21 mouse cellular contexts compared by ENCODE assay signal in genomic region chr6:72841986-72842502, GRCm38 (mm10). TPM values are rescaled to one million over a fixed set of nuclear protein-coding genes. Genes with fewer than 3 reads are reported as not detected.
DNase-seq lines count a peak whose midpoint lies in the region; ATAC-seq and TF ChIP-seq lines count a peak whose summit lies in the region.
"Had no signal": no experiment of that assay in that cellular context is flagged by ENCODE, and none has a peak within 500 bp of the region (broad histone marks: within the 10 kb centered on the region; RNA-seq: fewer than 3 reads in every experiment).

No protein-coding gene starts in this region.

- H3K27me3 ChIP-seq in heart, embryonic 10.5 days (ENCODE audit: insufficient read depth, poor library complexity, severe bottlenecking): no peaks in the 10 kb centered on the region
- no peaks in the 10 kb centered on the region for H3K27me3 ChIP-seq in heart, embryonic 11.5 days (ENCODE audit: control insufficient read depth, insufficient read depth, low read length)
- H3K27me3 ChIP-seq in E14TG2a.4 (ENCODE audit: insufficient read depth, low read length): no peaks in the 10 kb centered on the region
- H3K27me3 ChIP-seq in midbrain, embryonic 15.5 days (replicated peaks): no peaks in the 10 kb centered on the region
- H3K27me3 ChIP-seq: embryonic facial prominence, embryonic 12.5 days; forebrain, embryonic 15.5 days; heart, embryonic 13.5 days; hindbrain, embryonic 12.5 days; Patski had no signal

- ATAC-seq in heart, embryonic 11.5 days (replicated peaks; ENCODE audit: insufficient number of reproducible peaks, low FRiP score, low TSS enrichment): no peak
- no peak for ATAC-seq in midbrain, embryonic 15.5 days (replicated peaks)
- ATAC-seq: forebrain, embryonic 15.5 days; hindbrain, embryonic 16.5 days; Patski had no signal

- H3K9ac ChIP-seq in heart, embryonic 11.5 days (ENCODE audit: low read depth, low read length): no peak overlapping the region
- H3K9ac ChIP-seq in midbrain, embryonic 15.5 days: no peak overlapping the region
- H3K9ac ChIP-seq: embryonic facial prominence, embryonic 12.5 days; forebrain, embryonic 15.5 days; heart, embryonic 13.5 days; hindbrain, embryonic 12.5 days had no signal

- 88% methylated on average over 7 of the region's 7 CpGs for WGBS in heart, embryonic 10.5 days
- WGBS in heart, embryonic 11.5 days (ENCODE audit: insufficient replicate concordance): 84% methylated on average over 7 of the region's 7 CpGs
- WGBS in midbrain, embryonic 15.5 days: 93% methylated on average over 7 of the region's 7 CpGs

- no peak overlapping the region for H3K27ac ChIP-seq in heart, embryonic 10.5 days
- H3K27ac ChIP-seq in heart, embryonic 11.5 days (ENCODE audit: low read depth, low read length): no peak overlapping the region
- H3K27ac ChIP-seq in midbrain, embryonic 15.5 days: no peak overlapping the region
- H3K27ac ChIP-seq: embryonic facial prominence, embryonic 12.5 days; forebrain, embryonic 15.5 days; heart, adult 2 months; heart, embryonic 13.5 days; hindbrain, embryonic 12.5 days had no signal

- TF ChIP-seq CTCF in E14TG2a.4 (conservative IDR thresholded peaks at IDR 0.05; ENCODE audit: low read length): no peak

- DNase-seq in heart, embryonic 10.5 days (ENCODE audit: low spot score): peak; percentile 66
- peak; percentile 21 for DNase-seq in CD4-positive helper T cell, adult 2 months (ENCODE audit: low read depth, low spot score)
- peak; percentile 42 for DNase-seq in NIH3T3 (ENCODE audit: low read depth)
- no peak for DNase-seq in ovary, postnatal 36 days (ENCODE audit: low spot score)
- DNase-seq in retina, postnatal 1 day: no peak
- DNase-seq: cerebellum, adult 11 months; cerebellum, adult 8-10 months; cerebellum, postnatal 14 days; gastrocnemius, postnatal 14 days; heart, adult 2 months; heart, postnatal 36 days; kidney, adult 11 months had no signal

- H3K4me3 ChIP-seq in heart, embryonic 10.5 days: no peak overlapping the region
- no peak overlapping the region for H3K4me3 ChIP-seq in heart, embryonic 11.5 days (ENCODE audit: low read depth, low read length)
- H3K4me3 ChIP-seq in E14TG2a.4 (replicated peaks; ENCODE audit: low read length): peak overlapping the region; percentile 45; the same call in 1 of the 2 replicates
- no peak overlapping the region for H3K4me3 ChIP-seq in midbrain, embryonic 15.5 days
- H3K4me3 ChIP-seq: embryonic facial prominence, embryonic 12.5 days; forebrain, embryonic 15.5 days; heart, adult 2 months; heart, embryonic 13.5 days; hindbrain, embryonic 12.5 days had no signal

- H3K4me2 ChIP-seq in heart, embryonic 11.5 days: no peak overlapping the region
- no peak overlapping the region for H3K4me2 ChIP-seq in midbrain, embryonic 15.5 days
- H3K4me2 ChIP-seq: embryonic facial prominence, embryonic 12.5 days; forebrain, embryonic 15.5 days; heart, embryonic 13.5 days; hindbrain, embryonic 12.5 days had no signal

- peaks cover 69% of the 10 kb centered on the region for H3K36me3 ChIP-seq in heart, embryonic 10.5 days
- peaks cover 28% of the 10 kb centered on the region for H3K36me3 ChIP-seq in heart, embryonic 11.5 days (ENCODE audit: control insufficient read depth, insufficient read depth, low read length)
- H3K36me3 ChIP-seq in E14TG2a.4 (ENCODE audit: insufficient read depth, low read length): peaks cover 62% of the 10 kb centered on the region
- peaks cover 32% of the 10 kb centered on the region for H3K36me3 ChIP-seq in midbrain, embryonic 15.5 days (replicated peaks)

- H3K4me1 ChIP-seq in heart, embryonic 10.5 days: peaks cover 3% of the 10 kb centered on the region; the same call in 1 of the 2 replicates
- H3K4me1 ChIP-seq in heart, embryonic 11.5 days (ENCODE audit: control insufficient read depth, insufficient read depth, low read length): no peaks in the 10 kb centered on the region
- H3K4me1 ChIP-seq in E14TG2a.4 (replicated peaks; ENCODE audit: low read depth, low read length): peaks cover 72% of the 10 kb centered on the region
- H3K4me1 ChIP-seq in midbrain, embryonic 15.5 days: no peaks in the 10 kb centered on the region
- H3K4me1 ChIP-seq: embryonic facial prominence, embryonic 12.5 days; forebrain, embryonic 15.5 days; hindbrain, embryonic 12.5 days had no signal

- H3K9me3 ChIP-seq in heart, embryonic 10.5 days: no peaks in the 10 kb centered on the region
- no peaks in the 10 kb centered on the region for H3K9me3 ChIP-seq in heart, embryonic 11.5 days (replicated peaks; ENCODE audit: control insufficient read depth, low read length)
- no peaks in the 10 kb centered on the region for H3K9me3 ChIP-seq in E14TG2a.4 (ENCODE audit: low read length)
- no peaks in the 10 kb centered on the region for H3K9me3 ChIP-seq in midbrain, embryonic 15.5 days
- H3K9me3 ChIP-seq: embryonic facial prominence, embryonic 12.5 days; forebrain, embryonic 15.5 days; heart, embryonic 13.5 days; hindbrain, embryonic 12.5 days had no signal

RNA-seq across cellular contexts. Expression of gene Tcf7l1, which starts 53.0 kb away (rescaled TPM):
- 14.7 and 25.9 TPM in 2 replicates for polyA plus RNA-seq in heart, embryonic 10.5 days (2016; fragmentation: Nextera tagmentation; extraction: Ambion mirVana)
- 15.6 and 15.7 TPM in 2 replicates for polyA plus RNA-seq in heart, embryonic 11.5 days (2014; fragmentation: Nextera tagmentation; extraction: Ambion mirVana)
- polyA plus RNA-seq in midbrain, embryonic 15.5 days (2015; fragmentation: Nextera tagmentation; extraction: Ambion mirVana): 6.1 and 7.2 TPM in 2 replicates

RNA-seq across cellular contexts. Expression of gene Kcmf1, which starts 57.7 kb away (rescaled TPM):
- polyA plus RNA-seq in heart, embryonic 10.5 days (2016; fragmentation: Nextera tagmentation; extraction: Ambion mirVana): 37.4 and 37.7 TPM in 2 replicates
- 44.7 and 46.1 TPM in 2 replicates for polyA plus RNA-seq in heart, embryonic 11.5 days (2014; fragmentation: Nextera tagmentation; extraction: Ambion mirVana)
- 38.1 and 42.8 TPM in 2 replicates for polyA plus RNA-seq in midbrain, embryonic 15.5 days (2015; fragmentation: Nextera tagmentation; extraction: Ambion mirVana)

Comparison
In these comparisons a context has a peak if more than half of its experiments do, and no peak if none do; other contexts are left out.
1. DNase-seq: peak in heart, embryonic 10.5 days (single experiment), CD4-positive helper T cell, adult 2 months (single experiment) and NIH3T3 (single experiment); none in ovary, postnatal 36 days (single experiment) and retina, postnatal 1 day (single experiment).